Mouse (Mus musculus) heart, embryonic 12.5 days (tissue): ENCODE measurements around the gene Btbd1. TPM values are rescaled to one million over a fixed set of nuclear protein-coding genes. Genes with fewer than 3 reads are reported as not detected.
"Not testable (repeated sequence)": the region's sequence is repeated elsewhere in the genome, so short reads cannot be mapped to it uniquely, and the experiment has no call there.

Experiments used
- ATAC-seq: fragments of 200-750 bp; cut with Nextera tagmentation; 2 replicates; pipeline ENCODE4 v1.8.0; 2017; ENCODE audit warnings: moderate TSS enrichment, moderate library complexity; ENCODE audit not compliant: insufficient number of reproducible peaks, low FRiP score
- H3K27ac ChIP-seq: fragments of 300-500 bp; sonication (generic); 2 replicates; pipeline ENCODE4 v1.5.1; 2016; ENCODE audit warnings: mild to moderate bottlenecking, moderate library complexity; ENCODE audit not compliant: poor library complexity, severe bottlenecking
- H3K27me3 ChIP-seq: fragments of 300-500 bp; sonication (generic); replicated peaks from 2 replicates; pipeline ENCODE4 v1.6.1; 2016; ENCODE audit warnings: mild to moderate bottlenecking, moderate library complexity
- H3K36me3 ChIP-seq: fragments of 300-500 bp; sonication (generic); 2 replicates; pipeline ENCODE4 v1.6.1; 2016; ENCODE audit warnings: mild to moderate bottlenecking, moderate library complexity
- H3K4me1 ChIP-seq: fragments of 300-500 bp; sonication (generic); replicated peaks from 2 replicates; pipeline ENCODE4 v1.6.1; 2016; ENCODE audit warnings: mild to moderate bottlenecking
- H3K4me2 ChIP-seq: fragments of 300-500 bp; sonication (generic); 2 replicates; pipeline ENCODE4 v1.6.1; 2016; ENCODE audit warnings: mild to moderate bottlenecking, moderate library complexity
- H3K4me3 ChIP-seq: fragments of 300-500 bp; sonication (generic); 2 replicates; pipeline ENCODE4 v1.5.1; 2016; ENCODE audit warnings: mild to moderate bottlenecking
- H3K9ac ChIP-seq: fragments of 300-500 bp; sonication (generic); 2 replicates; pipeline ENCODE4 v1.6.1; 2016; ENCODE audit warnings: mild to moderate bottlenecking, moderate library complexity
- H3K9me3 ChIP-seq: fragments of 300-500 bp; sonication (generic); replicated peaks from 2 replicates; pipeline ENCODE4 v1.6.1; 2016; ENCODE audit warnings: mild to moderate bottlenecking, moderate library complexity
- WGBS: fragments of 180-500 bp; shearing (Covaris S2); methylation state at CpG from one replicate; pipeline ENCODE4 v1.1.7; 2016; 5-methylcytosine and 5-hydroxymethylcytosine counted together
- polyA plus RNA-seq: library from polyadenylated mRNA; unstranded; fragments of >200 nt; fragmentation: Nextera tagmentation; extraction: Ambion mirVana; gene quantifications from 2 replicates; pipeline ENCODE4 v1.2.1, GENCODE M21; 2016

Gene Btbd1
- polyA plus RNA-seq, 1 experiment from 2014 or later, result 114 TPM

- WGBS, result 83% methylated on average over 5 of the region's 5 CpGs
Measured at GRCm38 (mm10) chr7:81837771-81838170, 8.5 kb upstream of the Btbd1 start.

GRCm38 (mm10) chr7:81835430-81835829, 6.2 kb upstream of the Btbd1 start:
- ATAC-seq, result no peak
- no peak overlapping the region for H3K9ac ChIP-seq
- no peaks in the 10 kb centered on the region for H3K36me3 ChIP-seq
- H3K9me3 ChIP-seq, result 0 out of 2 replicates have a peak, but pooled peaks cover 3% of the 10 kb centered on the region
- no peaks in the 10 kb centered on the region for H3K27me3 ChIP-seq
- H3K4me1 ChIP-seq, result peaks cover 2% of the 10 kb centered on the region; the same call in 1 of the 2 replicates
- WGBS, result 84% methylated on average over 5 of the region's 5 CpGs
- no peak overlapping the region for H3K4me3 ChIP-seq
- no peak overlapping the region for H3K4me2 ChIP-seq
- H3K27ac ChIP-seq, result no peak overlapping the region

More at GRCm38 (mm10) chr7:81837771-81838170, 8.5 kb upstream of the Btbd1 start:
- ATAC-seq, H3K9me3 ChIP-seq, H3K27me3 ChIP-seq, H3K4me2 ChIP-seq, H3K9ac ChIP-seq, H3K4me3 ChIP-seq, H3K36me3 ChIP-seq, H3K27ac ChIP-seq: not testable (repeated sequence)
- H3K4me1 ChIP-seq, result peaks cover 13% of the 10 kb centered on the region

- H3K9ac ChIP-seq, result no peak overlapping the region
- ATAC-seq, result no peak
- H3K4me1 ChIP-seq, result peaks cover 4% of the 10 kb centered on the region
- H3K4me2 ChIP-seq, result no peak overlapping the region
- no peak overlapping the region for H3K27ac ChIP-seq
- H3K4me3 ChIP-seq, result no peak overlapping the region
- no peaks in the 10 kb centered on the region for H3K36me3 ChIP-seq
- no peaks in the 10 kb centered on the region for H3K27me3 ChIP-seq
- H3K9me3 ChIP-seq, result 0 out of 2 replicates have a peak, but pooled peaks cover 3% of the 10 kb centered on the region
Measured at GRCm38 (mm10) chr7:81834847-81835246, 5.6 kb upstream of the Btbd1 start.

- ATAC-seq, result peak; percentile 76
- Histone ChIP-seq H3K9me3 (no peaks in the 10 kb centered on the region), H3K36me3 (no peaks in the 10 kb centered on the region), H3K4me2 (peak overlapping the region; percentile 87), H3K4me3 (peak overlapping the region; percentile 76), H3K27ac (peak overlapping the region; percentile 97), H3K4me1 (peaks cover 40% of the 10 kb centered on the region), H3K9ac (peak overlapping the region; percentile 92), H3K27me3 (no peaks in the 10 kb centered on the region)
- WGBS, result under 1% methylated on average over 70 of the region's 91 CpGs
Measured at GRCm38 (mm10) chr7:81828681-81829378, 401 bp downstream of the Btbd1 start.

- Histone ChIP-seq H3K36me3 (no peaks in the 10 kb centered on the region), H3K4me1 (peaks cover 40% of the 10 kb centered on the region), H3K27me3 (no peaks in the 10 kb centered on the region), H3K4me2 (peak overlapping the region; percentile 87), H3K9ac (peak overlapping the region; percentile 92), H3K9me3 (no peaks in the 10 kb centered on the region), H3K4me3 (peak overlapping the region; percentile 76), H3K27ac (peak overlapping the region; percentile 97)
- 24% methylated on average over 17 of the region's 17 CpGs for WGBS
- no peak for ATAC-seq
Measured at GRCm38 (mm10) chr7:81827806-81828667, 1.2 kb downstream of the Btbd1 start.

GRCm38 (mm10) chr7:81825381-81825780, 3.9 kb downstream of the Btbd1 start:
- Histone ChIP-seq H3K4me3 (peak overlapping the region; percentile 20), H3K27ac (peak overlapping the region; percentile 48; the same call in 1 of the 2 replicates), H3K27me3 (no peaks in the 10 kb centered on the region), H3K4me1 (peaks cover 40% of the 10 kb centered on the region), H3K9ac (0 out of 2 replicates have a peak overlapping the region, but pooled peaks have one; percentile 37), H3K36me3 (no peaks in the 10 kb centered on the region), H3K4me2 (peak overlapping the region; percentile 53), H3K9me3 (no peaks in the 10 kb centered on the region)
- no peak for ATAC-seq
- WGBS, result 6% methylated on average over 3 of the region's 3 CpGs

GRCm38 (mm10) chr7:81824906-81825305, 4.3 kb downstream of the Btbd1 start:
- no peak overlapping the region for H3K4me2 ChIP-seq
- no peak overlapping the region for H3K9ac ChIP-seq
- H3K27ac ChIP-seq, result no peak overlapping the region

GRCm38 (mm10) chr7:81806067-81806466, 23.2 kb downstream of the Btbd1 start:
- no peaks in the 10 kb centered on the region for H3K9me3 ChIP-seq
- H3K4me3 ChIP-seq, result no peak overlapping the region
- WGBS, result 34% methylated on average over 5 of the region's 5 CpGs
- H3K27me3 ChIP-seq, result no peaks in the 10 kb centered on the region
- peaks cover 18% of the 10 kb centered on the region for H3K36me3 ChIP-seq
- H3K9ac ChIP-seq, result peak overlapping the region; percentile 10; the same call in 1 of the 2 replicates
- H3K4me1 ChIP-seq, result peaks cover 6% of the 10 kb centered on the region
- H3K4me2 ChIP-seq, result no peak overlapping the region
- H3K27ac ChIP-seq, result 0 out of 2 replicates have a peak overlapping the region, but pooled peaks have one; percentile 21
- no peak for ATAC-seq

More at GRCm38 (mm10) chr7:81824906-81825305, 4.3 kb downstream of the Btbd1 start:
- no peaks in the 10 kb centered on the region for H3K9me3 ChIP-seq
- no peak overlapping the region for H3K4me3 ChIP-seq
- ATAC-seq, result no peak
- H3K27me3 ChIP-seq, result no peaks in the 10 kb centered on the region
- peaks cover 36% of the 10 kb centered on the region for H3K4me1 ChIP-seq
- no peaks in the 10 kb centered on the region for H3K36me3 ChIP-seq
- 55% methylated on average over 3 of the region's 3 CpGs for WGBS

GRCm38 (mm10) chr7:81789095-81789757, 40.0 kb downstream of the Btbd1 start, which contains the start of gene 3110040N11Rik:
Gene 3110040N11Rik, minus strand, starts transcription at chr7:81789478.
- under 1% methylated on average over 38 of the region's 38 CpGs for WGBS
- Histone ChIP-seq H3K4me1 (peaks cover 12% of the 10 kb centered on the region), H3K9me3 (no peaks in the 10 kb centered on the region), H3K4me3 (peak within 1 kb of the TSS; percentile 67), H3K4me2 (peak within 1 kb of the TSS; percentile 77), H3K36me3 (peaks cover 44% of the 10 kb centered on the region), H3K27ac (peak within 1 kb of the TSS; percentile 97), H3K9ac (peak within 1 kb of the TSS; percentile 80), H3K27me3 (no peaks in the 10 kb centered on the region)
- peak; percentile 92 for ATAC-seq

GRCm38 (mm10) chr7:81788536-81788935, 40.7 kb downstream of the Btbd1 start:
- peaks cover 12% of the 10 kb centered on the region for H3K4me1 ChIP-seq
- peak overlapping the region; percentile 67 for H3K4me3 ChIP-seq
- no peaks in the 10 kb centered on the region for H3K27me3 ChIP-seq
- peak overlapping the region; percentile 77 for H3K4me2 ChIP-seq
- peak overlapping the region; percentile 97 for H3K27ac ChIP-seq
- H3K9me3 ChIP-seq, result no peaks in the 10 kb centered on the region
- 6% methylated on average over 5 of the region's 5 CpGs for WGBS
- H3K36me3 ChIP-seq, result peaks cover 39% of the 10 kb centered on the region
- ATAC-seq, result peak; percentile 59; the same call in 1 of the 2 replicates
- H3K9ac ChIP-seq, result peak overlapping the region; percentile 80
